Mouse (Mus musculus) testis, adult 2 months (tissue): ENCODE results near the gene Ldb2.

Source experiments
- CTCF ChIP-seq: fragments of 200-500 bp; IDR thresholded peaks from 2 replicates; pipeline ENCODE4 v1.5.1; 2012; ENCODE audit warnings: low read depth, mild to moderate bottlenecking, inconsistent platforms, low read length, moderate library complexity; ENCODE audit not compliant: control insufficient read depth, insufficient read depth, insufficient replicate concordance
- POLR2A ChIP-seq: fragments of 200-500 bp; IDR thresholded peaks from 2 replicates; pipeline ENCODE4 v1.6.1; 2012; ENCODE audit warnings: low read depth, mild to moderate bottlenecking, inconsistent platforms, low read length, moderate library complexity; ENCODE audit not compliant: control insufficient read depth

DNA sequence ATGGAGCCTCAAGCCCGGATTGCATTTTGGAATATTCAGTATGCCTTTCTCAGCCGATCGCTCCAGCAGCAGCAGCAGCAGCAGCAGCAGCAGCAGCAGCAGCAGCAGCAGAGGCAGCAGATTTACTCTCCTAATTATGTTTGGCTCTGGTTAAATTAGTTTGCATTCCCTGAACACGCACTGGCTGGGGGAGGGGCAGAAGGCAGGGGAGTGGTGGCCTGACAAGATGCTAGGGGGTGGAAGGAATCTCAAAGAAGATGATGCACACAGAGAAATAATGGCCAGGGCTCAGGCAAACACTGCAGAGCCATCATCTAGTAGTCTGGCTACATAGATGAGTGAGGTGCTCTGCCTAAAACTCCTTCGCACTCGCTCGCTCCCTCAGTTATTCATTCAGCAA is 102.9 kb downstream of the Ldb2 start:
- no peak for TF ChIP-seq POLR2A
- no peak for TF ChIP-seq CTCF
